11 mouse cellular contexts compared by ENCODE assay signal in genomic region chr7:103873064-103873463, GRCm38 (mm10). TPM values are rescaled to one million over a fixed set of nuclear protein-coding genes. Genes with fewer than 3 reads are reported as not detected.
DNase-seq lines count a peak whose midpoint lies in the region; ATAC-seq and TF ChIP-seq lines count a peak whose summit lies in the region.
"Had no signal": no experiment of that assay in that cellular context is flagged by ENCODE, and none has a peak within 500 bp of the region (broad histone marks: within the 10 kb centered on the region; RNA-seq: fewer than 3 reads in every experiment).

No protein-coding gene starts in this region.

- WGBS in hindbrain, postnatal 0 days, result 7% methylated on average over 1 of the region's 1 CpGs
- 12% methylated on average over 1 of the region's 1 CpGs for WGBS in hindbrain, embryonic 10.5 days
- WGBS in forebrain, embryonic 10.5 days, result 12% methylated on average over 1 of the region's 1 CpGs

- ATAC-seq in hindbrain, postnatal 0 days, result no peak
- peak; percentile 53 to 60; a peak in 3 of 4 replicates for ATAC-seq in hematopoietic stem cell, adult 5-6 weeks (replicated peaks in 1 of 2; ENCODE audit: insufficient read depth in 1 of 2, low FRiP score in 2 of 2, low TSS enrichment in 1 of 2, low read depth in 1 of 2, poor library complexity in 2 of 2, severe bottlenecking in 2 of 2)

- H3K9me3 ChIP-seq in hindbrain, postnatal 0 days (ENCODE audit: low read length), result no peaks in the 10 kb centered on the region
- no peaks in the 10 kb centered on the region for H3K9me3 ChIP-seq in hindbrain, embryonic 10.5 days
- no peaks in the 10 kb centered on the region for H3K9me3 ChIP-seq in forebrain, embryonic 10.5 days
- H3K9me3 ChIP-seq: midbrain, embryonic 12.5 days had no signal

- H3K4me3 ChIP-seq in hindbrain, postnatal 0 days (ENCODE audit: low read length), result no peak overlapping the region
- H3K4me3 ChIP-seq in hindbrain, embryonic 10.5 days, result no peak overlapping the region
- H3K4me3 ChIP-seq in forebrain, embryonic 10.5 days, result no peak overlapping the region
- H3K4me3 ChIP-seq: midbrain, embryonic 12.5 days had no signal

- H3K27me3 ChIP-seq in hindbrain, postnatal 0 days (ENCODE audit: insufficient read depth, low read length), result no peaks in the 10 kb centered on the region
- no peaks in the 10 kb centered on the region for H3K27me3 ChIP-seq in hindbrain, embryonic 10.5 days (ENCODE audit: insufficient read depth, poor library complexity, severe bottlenecking)
- no peaks in the 10 kb centered on the region for H3K27me3 ChIP-seq in forebrain, embryonic 10.5 days (ENCODE audit: poor library complexity, severe bottlenecking)
- H3K27me3 ChIP-seq: midbrain, embryonic 12.5 days had no signal

- H3K4me1 ChIP-seq in hindbrain, postnatal 0 days (ENCODE audit: insufficient read depth, low read length), result no peaks in the 10 kb centered on the region
- no peaks in the 10 kb centered on the region for H3K4me1 ChIP-seq in hindbrain, embryonic 10.5 days (replicated peaks)
- H3K4me1 ChIP-seq in forebrain, embryonic 10.5 days, result no peaks in the 10 kb centered on the region
- H3K4me1 ChIP-seq: midbrain, embryonic 12.5 days had no signal

- H3K4me2 ChIP-seq in hindbrain, postnatal 0 days (ENCODE audit: low read depth, low read length), result no peak overlapping the region
- H3K4me2 ChIP-seq: midbrain, embryonic 12.5 days had no signal

- TF ChIP-seq CTCF in hindbrain, postnatal 0 days (IDR thresholded peaks at IDR 0.05; ENCODE audit: low read depth), result peak; percentile 65

- H3K9ac ChIP-seq in hindbrain, postnatal 0 days (replicated peaks; ENCODE audit: low read length), result no peak overlapping the region
- H3K9ac ChIP-seq: midbrain, embryonic 12.5 days had no signal

- H3K36me3 ChIP-seq in hindbrain, postnatal 0 days (ENCODE audit: insufficient read depth, low read length), result no peaks in the 10 kb centered on the region
- no peaks in the 10 kb centered on the region for H3K36me3 ChIP-seq in hindbrain, embryonic 10.5 days
- H3K36me3 ChIP-seq in forebrain, embryonic 10.5 days (replicated peaks), result no peaks in the 10 kb centered on the region
- H3K36me3 ChIP-seq: midbrain, embryonic 12.5 days had no signal

- peak; percentile 62 for DNase-seq in hindbrain, postnatal 0 days (ENCODE audit: low spot score)
- DNase-seq in hindbrain, embryonic 10.5 days (ENCODE audit: low spot score), result no peak
- peak; percentile 65 for DNase-seq in 416B (ENCODE audit: low read depth)
- DNase-seq in MEL-GATA-1-ER (ENCODE audit: extremely low read depth, low read depth), result peak; percentile 55
- no peak for DNase-seq in urinary bladder, postnatal 36 days (ENCODE audit: low spot score in 2 of 2)
- no peak for DNase-seq in lung, postnatal 14 days
- DNase-seq in forebrain, embryonic 10.5 days (ENCODE audit: extremely low spot score, low spot score), result no peak
- DNase-seq: kidney, adult 8-10 months had no signal

- no peak overlapping the region for H3K27ac ChIP-seq in hindbrain, postnatal 0 days
- H3K27ac ChIP-seq in hindbrain, embryonic 10.5 days, result no peak overlapping the region
- H3K27ac ChIP-seq in forebrain, embryonic 10.5 days, result no peak overlapping the region
- H3K27ac ChIP-seq: midbrain, embryonic 12.5 days had no signal

RNA-seq across cellular contexts. Expression of gene Olfr66, which starts 13.0 kb away (rescaled TPM):
- total RNA-seq in hindbrain, postnatal 0 days (2014; rRNA removed), result not detected in 2 replicates
- not detected in 2 replicates for polyA plus RNA-seq in hindbrain, postnatal 0 days (2015; fragmentation: Nextera tagmentation; extraction: Ambion mirVana)
- not detected in 2 replicates for polyA plus RNA-seq in hindbrain, embryonic 10.5 days (2016; fragmentation: Nextera tagmentation; extraction: Ambion mirVana)
- not detected in 2 replicates for total RNA-seq in hematopoietic stem cell, adult 5-6 weeks (2017)
- not detected in 2 replicates for polyA plus RNA-seq in forebrain, embryonic 10.5 days (2016; fragmentation: Nextera tagmentation; extraction: Ambion mirVana)
- total RNA-seq: left cerebral cortex, postnatal 14 days had no signal
- polyA plus RNA-seq: midbrain, embryonic 12.5 days had no signal

RNA-seq across cellular contexts. Expression of gene Hbb-y, which starts 20.0 kb away (rescaled TPM):
- total RNA-seq in hindbrain, postnatal 0 days (2014; rRNA removed), result not detected in 2 replicates
- polyA plus RNA-seq in hindbrain, postnatal 0 days (2015; fragmentation: Nextera tagmentation; extraction: Ambion mirVana), result 0.30 and 1.1 TPM in 2 replicates
- 8,684 and 9,134 TPM in 2 replicates for polyA plus RNA-seq in hindbrain, embryonic 10.5 days (2016; fragmentation: Nextera tagmentation; extraction: Ambion mirVana)
- not detected in 2 replicates for total RNA-seq in hematopoietic stem cell, adult 5-6 weeks (2017)
- polyA plus RNA-seq in forebrain, embryonic 10.5 days (2016; fragmentation: Nextera tagmentation; extraction: Ambion mirVana), result 8,184 and 11,241 TPM in 2 replicates
- total RNA-seq: left cerebral cortex, postnatal 14 days had no signal

RNA-seq across cellular contexts. Expression of gene Olfr64, which starts 21.2 kb away (rescaled TPM):
- total RNA-seq in hindbrain, postnatal 0 days (2014; rRNA removed), result not detected in 2 replicates
- polyA plus RNA-seq in hindbrain, postnatal 0 days (2015; fragmentation: Nextera tagmentation; extraction: Ambion mirVana), result not detected in 2 replicates
- not detected in 2 replicates for polyA plus RNA-seq in hindbrain, embryonic 10.5 days (2016; fragmentation: Nextera tagmentation; extraction: Ambion mirVana)
- not detected in 2 replicates for total RNA-seq in hematopoietic stem cell, adult 5-6 weeks (2017)
- polyA plus RNA-seq in forebrain, embryonic 10.5 days (2016; fragmentation: Nextera tagmentation; extraction: Ambion mirVana), result not detected in 2 replicates
- total RNA-seq: left cerebral cortex, postnatal 14 days had no signal
- polyA plus RNA-seq: midbrain, embryonic 12.5 days had no signal

RNA-seq across cellular contexts. Expression of gene Hbb-bh1, which starts 30.1 kb away (rescaled TPM):
- not detected in 2 replicates for total RNA-seq in hindbrain, postnatal 0 days (2014; rRNA removed)
- polyA plus RNA-seq in hindbrain, postnatal 0 days (2015; fragmentation: Nextera tagmentation; extraction: Ambion mirVana), result not detected in 2 replicates
- polyA plus RNA-seq in hindbrain, embryonic 10.5 days (2016; fragmentation: Nextera tagmentation; extraction: Ambion mirVana), result 3,568 and 4,570 TPM in 2 replicates
- not detected in 2 replicates for total RNA-seq in hematopoietic stem cell, adult 5-6 weeks (2017)
- polyA plus RNA-seq in forebrain, embryonic 10.5 days (2016; fragmentation: Nextera tagmentation; extraction: Ambion mirVana), result 4,104 and 5,437 TPM in 2 replicates
- total RNA-seq: left cerebral cortex, postnatal 14 days had no signal

RNA-seq across cellular contexts. Expression of gene Olfr65, which starts 30.2 kb away (rescaled TPM):
- total RNA-seq in hindbrain, postnatal 0 days (2014; rRNA removed), result not detected in 2 replicates
- not detected in 2 replicates for polyA plus RNA-seq in hindbrain, postnatal 0 days (2015; fragmentation: Nextera tagmentation; extraction: Ambion mirVana)
- polyA plus RNA-seq in hindbrain, embryonic 10.5 days (2016; fragmentation: Nextera tagmentation; extraction: Ambion mirVana), result not detected in 2 replicates
- not detected in 2 replicates for total RNA-seq in hematopoietic stem cell, adult 5-6 weeks (2017)
- polyA plus RNA-seq in forebrain, embryonic 10.5 days (2016; fragmentation: Nextera tagmentation; extraction: Ambion mirVana), result not detected in 2 replicates
- total RNA-seq: left cerebral cortex, postnatal 14 days had no signal
- polyA plus RNA-seq: midbrain, embryonic 12.5 days had no signal

Comparison
In these comparisons a context has a peak if more than half of its experiments do, and no peak if none do; other contexts are left out.
1. DNase-seq: peak in hindbrain, postnatal 0 days (single experiment), 416B (single experiment) and MEL-GATA-1-ER (single experiment); none in hindbrain, embryonic 10.5 days (single experiment), urinary bladder, postnatal 36 days (0 of 2), lung, postnatal 14 days (single experiment) and forebrain, embryonic 10.5 days (single experiment).
2. RNA of gene Hbb-y, which starts 20.0 kb away (polyA plus RNA-seq): 8,184 to 11,241 TPM in forebrain, embryonic 10.5 days and 8,684 to 9,134 TPM in hindbrain, embryonic 10.5 days; 0.30 to 1.1 TPM in hindbrain, postnatal 0 days; every median in the first group is over 1,000 times any median in the second.